Mouse (Mus musculus) urinary bladder, postnatal 14 days (tissue): ENCODE measurements around the gene Acvr2b.
A peak's percentile ranks its signal among the peaks of the same experiment; 100 is the strongest.
"Not testable (repeated sequence)": the region's sequence is repeated elsewhere in the genome, so short reads cannot be mapped to it uniquely, and the experiment has no call there.

ENCODE experiments used
- DNase-seq: peaks from one replicate; pipeline ENCODE4 v3.0.0; 2021; ENCODE audit warnings: low spot score

The Acvr2b gene

DNA sequence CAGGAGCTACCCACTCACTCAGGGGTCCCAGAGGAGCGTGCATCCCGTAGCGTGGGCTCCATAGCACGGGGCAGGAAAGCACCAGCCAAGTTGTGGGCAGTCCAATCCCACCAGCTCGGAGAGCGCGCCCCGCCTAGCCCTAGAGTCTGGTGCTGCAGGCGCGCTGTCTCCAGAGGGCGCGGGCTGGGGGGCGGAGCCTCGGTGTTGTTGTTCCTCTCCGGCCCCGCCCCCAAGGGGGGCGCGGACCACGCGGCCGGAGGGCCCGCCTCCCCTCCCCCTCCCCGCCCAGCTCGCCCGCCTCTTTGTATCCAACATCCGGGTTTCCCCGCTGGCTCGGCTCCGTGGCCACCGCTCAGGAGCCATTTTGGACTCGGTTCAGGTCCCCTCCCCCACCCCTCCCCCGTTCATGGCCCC, at the start of gene Acvr2b:
TSS of gene Acvr2b (plus strand) at position 318 of the 414 bp plus-strand sequence.
- peak; percentile 96 for DNase-seq

DNA sequence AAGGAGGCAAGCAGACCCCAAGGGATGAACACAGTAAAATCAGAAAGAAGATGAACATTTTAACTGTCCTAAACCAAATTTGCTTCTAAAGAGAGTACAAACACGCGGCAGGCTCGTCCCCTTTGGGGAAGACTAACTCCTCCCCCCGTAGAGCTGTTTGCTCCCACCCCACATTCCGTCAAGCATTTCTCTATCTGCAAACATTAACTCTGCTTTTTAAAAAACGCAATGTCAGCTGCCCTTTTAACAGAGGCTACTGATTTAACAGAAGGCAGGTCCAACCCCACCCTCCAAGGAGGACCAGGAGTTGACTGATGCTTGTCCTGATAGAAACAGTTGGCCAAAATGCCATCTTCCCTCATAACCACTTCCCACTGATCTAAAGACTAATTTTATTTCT, 48.0 kb upstream of the Acvr2b start:
- no peak for DNase-seq

DNA sequence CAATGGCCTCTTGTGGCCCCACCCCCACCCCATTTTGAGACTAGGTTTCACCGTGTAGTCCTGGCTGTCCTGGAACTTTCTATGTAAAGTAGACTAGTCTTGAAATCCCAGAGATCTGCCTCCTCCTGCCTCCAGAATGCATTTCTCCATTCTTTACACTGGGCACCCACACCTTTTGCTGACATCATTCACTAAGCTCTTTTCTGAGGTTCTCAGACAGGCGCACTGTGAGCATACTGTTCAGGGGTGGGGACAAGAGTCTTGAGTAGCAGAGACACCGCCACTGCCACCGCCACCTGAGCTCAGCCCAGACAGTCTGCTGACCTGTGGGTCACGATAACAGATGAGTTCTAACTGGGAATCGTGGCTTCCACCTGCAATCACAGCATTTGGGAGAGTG, 46.0 kb upstream of the Acvr2b start:
- no peak for DNase-seq

DNA sequence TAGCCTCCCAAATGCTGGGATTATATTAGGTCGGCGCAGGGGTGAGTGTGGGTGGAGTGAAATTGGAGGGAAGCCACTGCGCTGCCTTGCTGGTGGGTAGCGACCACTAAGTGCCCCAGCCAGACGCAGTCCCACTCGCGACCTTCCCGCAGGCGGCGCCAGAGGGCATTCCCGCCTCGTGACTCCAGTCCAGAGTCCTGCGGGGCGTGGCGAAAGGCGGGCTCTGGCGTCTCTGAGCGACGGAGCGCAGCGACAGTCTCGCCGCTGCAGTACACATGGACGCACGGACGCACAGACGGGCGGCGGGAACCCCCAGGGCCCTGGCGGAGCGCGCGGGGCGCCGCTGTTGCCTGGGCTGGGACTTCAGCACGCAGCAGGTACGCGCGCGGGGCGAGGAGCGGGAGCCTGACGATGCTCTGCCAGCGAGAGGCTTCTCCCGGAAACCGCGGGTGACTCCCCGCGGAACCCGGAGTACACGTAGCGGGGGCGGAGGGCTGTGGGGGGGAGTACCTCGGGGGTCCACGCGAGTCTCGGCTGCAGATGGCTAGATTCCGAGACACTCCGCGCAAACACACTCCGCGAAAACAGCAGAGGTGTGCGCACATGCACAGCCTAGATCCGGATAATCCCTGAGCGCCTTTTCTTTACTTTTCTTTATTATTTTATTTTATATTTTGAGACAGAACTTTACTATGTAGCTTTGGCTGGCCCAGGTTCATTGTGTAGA, 44.4 kb upstream of the Acvr2b start, which contains the start of gene Xylb:
TSS of gene Xylb (plus strand) at position 51 of the 727 bp plus-strand sequence.
- DNase-seq, result peak; percentile 93

DNA sequence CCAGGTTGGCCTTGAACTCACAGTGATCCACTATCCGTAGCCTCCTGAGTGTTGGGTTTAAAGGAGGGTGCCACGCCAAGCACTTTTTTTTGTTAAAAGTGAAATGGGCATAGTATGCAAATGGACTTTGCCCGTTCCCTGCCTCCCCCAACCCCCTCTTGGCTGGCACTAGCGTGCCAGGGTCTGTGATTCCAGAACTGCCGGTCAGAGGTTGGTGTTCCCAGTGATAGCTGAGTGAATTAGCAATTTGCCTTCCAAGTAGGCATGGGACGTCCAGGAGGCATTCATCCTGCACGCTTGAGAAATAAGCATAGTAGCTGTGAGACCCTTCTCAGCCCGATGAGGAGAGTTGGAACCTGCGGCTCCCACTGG, 43.9 kb upstream of the Acvr2b start:
- DNase-seq, result no peak

DNA sequence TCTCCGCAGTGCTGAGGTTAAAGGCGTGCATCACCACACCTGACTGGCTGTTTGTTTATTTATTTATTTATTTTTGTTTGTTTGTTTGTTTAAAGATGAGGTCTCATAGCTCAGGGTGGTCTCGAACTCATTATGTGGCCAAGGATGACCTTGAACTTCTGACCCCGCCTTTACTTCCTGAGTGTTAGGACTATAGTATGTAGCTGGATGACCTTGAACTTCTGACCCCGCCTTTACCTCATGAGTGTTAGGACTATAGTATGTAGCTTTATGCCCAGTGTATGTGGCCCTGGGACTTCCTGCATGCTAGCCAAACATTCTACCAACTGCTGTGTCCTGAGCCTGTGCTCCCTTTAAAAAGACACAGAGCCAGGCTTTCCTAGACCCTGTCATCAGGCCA, 40.5 kb upstream of the Acvr2b start:
- no peak for DNase-seq

DNA sequence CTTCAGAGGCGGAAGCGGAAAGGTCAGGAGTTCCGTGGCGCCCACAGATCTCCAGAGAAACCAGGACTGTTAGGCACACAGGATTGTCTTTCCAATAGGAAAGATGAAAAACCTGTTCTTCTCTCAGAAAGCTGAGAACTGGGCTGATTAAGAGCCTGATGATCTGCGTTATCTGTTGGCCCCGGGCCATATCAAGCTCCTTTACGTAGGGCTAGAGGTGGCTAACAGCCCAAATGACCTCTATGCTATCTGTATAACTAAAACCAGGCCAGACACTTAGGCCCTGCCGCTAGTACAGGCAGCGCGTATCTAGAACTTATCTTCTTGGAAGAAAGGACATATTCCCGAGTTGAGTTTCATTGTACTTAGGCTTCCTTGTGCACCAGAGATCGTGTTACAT, 38.7 kb upstream of the Acvr2b start:
- DNase-seq, result no peak

DNA sequence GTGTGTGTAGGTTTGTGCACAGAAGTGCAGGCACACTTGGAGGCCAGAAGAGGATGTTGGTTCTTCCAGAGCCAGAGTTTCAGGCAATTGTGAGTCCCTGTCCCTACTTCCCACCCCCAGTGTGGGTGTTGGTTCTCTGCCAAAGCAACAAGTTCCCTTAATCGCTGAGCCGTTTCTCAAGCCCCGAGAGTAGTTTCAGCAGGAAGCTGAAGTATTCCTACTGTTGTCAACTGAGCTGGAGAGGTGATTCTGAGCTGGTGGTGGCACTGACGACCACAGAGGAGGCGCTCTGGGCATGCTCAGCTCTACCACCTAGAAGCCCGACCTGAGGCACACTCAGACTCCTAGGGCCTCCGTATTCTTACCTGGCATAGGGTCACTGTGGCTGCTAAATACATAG, 36.6 kb upstream of the Acvr2b start, which contains the start of gene Slc22a14:
TSS of gene Slc22a14 (minus strand) at position 270 of the 400 bp plus-strand sequence.
- no peak for DNase-seq

DNA sequence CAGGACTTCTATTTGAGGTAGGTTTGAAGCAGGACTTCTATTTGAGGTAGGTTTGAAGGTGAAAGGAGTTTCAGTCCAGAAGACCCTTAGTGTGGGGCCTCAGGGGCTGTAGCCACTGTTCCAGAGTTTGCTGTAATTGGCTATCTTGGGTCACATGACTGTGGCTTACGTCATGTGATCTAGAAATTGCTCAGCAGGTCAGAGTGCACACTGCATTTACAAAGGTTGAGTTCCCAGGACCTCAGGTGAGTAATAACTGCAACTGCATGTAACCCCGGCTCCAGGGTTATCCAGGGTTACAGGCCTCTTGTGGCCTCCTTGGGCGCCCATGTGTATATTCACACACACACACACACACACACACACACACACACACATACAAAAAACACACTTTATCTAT, 33.6 kb upstream of the Acvr2b start:
- DNase-seq, result no peak

DNA sequence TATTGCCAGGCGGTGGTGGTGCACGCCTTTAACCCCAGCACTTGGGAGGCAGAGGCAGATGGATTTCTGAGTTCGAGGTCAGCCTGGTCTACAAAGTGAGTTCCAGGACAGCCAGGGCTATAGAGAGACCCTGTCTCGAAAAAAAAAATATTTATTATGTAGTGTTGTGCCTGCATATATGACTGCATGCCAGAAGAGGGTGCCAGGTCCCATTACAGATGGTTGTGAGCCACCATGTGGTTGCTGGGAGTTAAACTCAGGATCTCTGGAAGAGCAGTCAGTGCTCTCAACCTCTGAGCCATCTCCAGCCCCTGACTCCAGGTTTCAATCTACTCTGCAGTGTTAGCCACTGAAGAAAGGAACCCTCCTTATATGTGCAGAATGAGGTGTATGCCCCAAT, 31.1 kb upstream of the Acvr2b start:
- DNase-seq, result not testable (repeated sequence)

DNA sequence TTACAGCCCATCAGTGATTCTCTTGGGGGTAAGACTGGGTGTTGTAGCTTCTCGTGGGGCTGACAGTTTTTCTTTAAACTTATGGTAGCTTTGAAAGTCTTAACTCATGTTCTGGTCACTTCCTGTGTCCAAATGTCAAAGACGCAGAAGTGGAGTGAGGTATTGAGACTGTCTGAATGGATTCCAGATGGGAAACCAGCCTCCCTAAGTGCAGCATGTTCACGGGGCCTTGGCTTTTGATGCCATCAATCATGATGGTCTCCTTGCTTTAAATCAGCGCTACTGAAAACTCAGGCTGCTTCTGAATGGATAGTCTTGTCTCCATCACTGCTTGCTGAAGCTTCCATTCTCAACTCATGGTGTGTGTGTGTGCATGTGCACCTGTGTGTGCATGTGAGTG, 30.7 kb upstream of the Acvr2b start:
- DNase-seq, result no peak

DNA sequence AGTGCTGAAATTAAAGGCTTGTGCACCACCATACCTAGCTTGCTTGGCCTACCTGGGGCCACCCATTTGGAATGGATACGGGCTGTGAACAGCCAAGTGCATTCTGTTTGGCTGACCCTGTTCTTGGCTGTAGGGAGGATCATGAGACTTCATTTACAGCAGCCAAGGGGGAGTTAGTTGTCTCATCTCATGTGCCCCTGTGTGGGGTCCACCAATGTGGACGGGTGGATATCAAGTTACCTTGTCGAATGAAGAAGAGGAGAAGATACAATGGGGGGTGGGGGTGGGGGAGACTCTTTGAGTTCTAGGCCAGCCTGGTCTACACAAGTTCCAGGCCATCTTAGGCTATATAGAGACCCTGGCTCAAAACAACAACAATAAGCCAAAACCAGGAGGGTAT, 26.9 kb upstream of the Acvr2b start:
- DNase-seq, result no peak

DNA sequence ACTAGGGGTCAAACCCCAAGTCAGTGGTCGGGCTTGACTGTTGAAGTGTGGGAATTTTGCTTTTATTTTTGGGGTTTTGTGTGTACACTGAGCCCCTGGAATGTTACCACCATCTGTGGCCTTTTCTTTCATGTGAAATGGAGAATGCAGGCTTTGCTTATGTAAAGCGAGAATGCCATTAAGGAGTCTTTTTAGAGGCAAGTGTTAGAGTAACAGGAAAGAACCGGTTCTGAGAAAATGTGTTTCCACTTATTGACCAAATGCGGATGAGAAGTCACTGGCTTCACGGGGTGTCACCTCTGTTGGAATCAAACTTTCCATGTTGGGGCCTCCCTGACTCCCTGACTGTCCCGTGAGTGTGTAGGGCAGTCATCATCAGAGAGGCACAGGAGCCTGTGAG, 26.4 kb upstream of the Acvr2b start:
- no peak for DNase-seq

DNA sequence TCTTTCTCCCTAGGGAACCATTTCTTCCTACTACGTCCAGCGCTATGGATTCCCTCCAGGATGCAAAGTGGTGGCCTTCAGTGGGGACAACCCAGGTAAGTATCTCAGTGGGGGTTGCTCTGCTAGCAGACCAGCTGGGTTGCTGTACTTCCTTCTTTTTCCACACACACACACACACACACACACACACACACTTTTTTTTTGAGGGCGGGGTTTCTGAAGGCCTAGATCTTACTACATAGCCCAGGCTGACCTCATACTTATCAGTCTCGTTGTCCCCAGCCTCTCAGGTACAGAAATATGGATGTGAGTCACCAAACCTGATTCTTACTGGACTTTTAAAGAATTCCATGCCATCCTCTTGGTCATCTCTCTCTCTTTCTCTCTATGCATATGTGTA, 23.7 kb upstream of the Acvr2b start:
- DNase-seq, result no peak

DNA sequence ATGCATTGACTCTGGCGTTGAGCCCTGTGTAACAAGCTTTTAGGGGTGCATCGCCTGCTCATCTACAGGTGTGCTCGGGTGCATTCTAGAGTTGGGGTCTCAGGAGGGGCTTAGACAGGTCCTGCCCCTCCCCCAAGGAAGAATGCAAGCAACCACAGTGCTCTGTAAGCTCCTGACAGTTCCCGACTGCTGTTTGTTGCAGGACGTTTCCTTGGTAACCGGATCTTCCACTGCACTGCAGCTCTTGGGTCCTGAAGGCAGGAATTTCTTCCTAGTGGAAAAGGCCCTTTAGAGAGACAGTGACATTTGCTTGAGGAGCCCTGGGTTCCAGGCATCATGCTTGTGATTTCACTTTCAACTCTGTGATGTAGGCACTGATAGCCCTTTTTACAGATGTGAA, 19.3 kb upstream of the Acvr2b start:
- DNase-seq, result no peak

DNA sequence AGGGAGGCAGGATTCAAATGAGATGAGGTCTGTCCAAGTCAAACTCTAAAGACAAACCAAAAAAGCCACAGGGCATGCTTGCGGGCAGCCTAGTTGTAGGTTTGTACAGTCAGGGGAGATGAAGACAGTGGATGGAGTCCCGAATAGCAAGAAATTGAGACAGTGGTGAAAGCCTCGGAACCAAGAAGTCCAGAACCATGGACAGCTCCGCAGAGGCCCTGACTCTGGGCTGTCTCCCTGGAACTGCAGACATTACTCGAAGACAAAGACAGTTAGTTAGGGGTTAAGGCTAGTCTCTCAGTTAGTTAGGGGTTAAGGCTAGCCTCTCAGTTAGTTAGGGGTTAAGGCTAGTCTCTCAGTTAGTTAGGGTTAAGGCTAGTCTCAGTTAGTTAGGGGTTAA, 13.0 kb upstream of the Acvr2b start:
- DNase-seq, result peak; percentile 16

DNA sequence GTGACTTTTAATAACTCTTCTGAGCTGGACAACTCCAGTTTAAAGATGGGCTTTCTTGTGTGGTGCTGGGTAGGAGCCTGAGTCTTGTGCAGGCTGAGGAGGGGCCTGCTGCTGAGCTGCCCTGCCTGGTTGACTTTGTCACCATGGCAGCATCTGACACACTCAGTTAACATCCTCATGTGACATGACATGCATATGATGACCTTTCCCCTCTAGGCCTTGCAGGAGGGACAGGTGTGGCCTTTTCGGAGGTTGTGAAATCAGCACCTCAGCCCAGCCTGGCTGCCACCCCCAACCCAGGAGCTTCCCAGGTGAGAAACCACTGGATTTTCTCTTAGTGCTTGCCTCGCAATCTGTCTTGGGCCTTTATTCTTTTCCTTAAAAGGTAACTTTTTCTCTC, 11.7 kb upstream of the Acvr2b start:
- no peak for DNase-seq

DNA sequence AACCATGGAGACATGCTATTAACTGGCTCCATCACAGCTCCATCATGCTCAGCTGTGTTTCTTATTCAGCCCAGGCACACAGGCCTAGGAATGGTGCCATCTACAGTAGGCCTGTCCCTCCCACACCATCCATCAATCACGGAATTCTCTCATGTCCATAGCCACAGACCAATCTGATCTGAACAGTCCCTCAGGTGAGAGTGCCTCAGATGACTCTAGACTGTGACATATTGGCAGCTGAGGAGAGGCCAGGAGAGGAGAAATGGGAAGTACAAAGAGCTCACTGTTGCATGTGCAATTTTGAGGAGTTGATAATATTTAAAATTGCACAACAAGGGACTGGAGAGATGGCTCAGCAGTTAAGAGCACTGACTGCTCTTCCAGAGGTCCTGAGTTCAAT, 7.1 kb upstream of the Acvr2b start:
- no peak for DNase-seq

DNA sequence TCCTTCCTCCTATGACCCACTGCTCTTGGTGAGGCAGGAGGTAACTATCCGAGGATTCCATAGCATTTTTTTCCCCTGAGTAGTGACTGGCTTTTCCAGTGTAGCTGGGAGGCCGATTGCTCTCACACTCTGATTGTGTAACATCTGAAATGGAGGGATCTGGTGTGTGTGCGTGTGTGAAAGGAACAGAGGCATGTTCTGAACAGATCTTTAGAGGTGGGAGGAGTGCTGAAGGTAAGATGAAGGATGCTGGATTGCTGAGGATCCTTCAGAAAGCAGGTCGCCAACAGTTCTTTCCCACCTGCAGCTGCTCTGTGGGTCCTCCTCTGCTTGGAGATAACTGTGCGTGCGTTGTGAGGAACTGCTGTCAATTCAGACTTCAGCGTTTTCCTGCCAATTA, 567 bp upstream of the Acvr2b start:
- DNase-seq, result no peak

DNA sequence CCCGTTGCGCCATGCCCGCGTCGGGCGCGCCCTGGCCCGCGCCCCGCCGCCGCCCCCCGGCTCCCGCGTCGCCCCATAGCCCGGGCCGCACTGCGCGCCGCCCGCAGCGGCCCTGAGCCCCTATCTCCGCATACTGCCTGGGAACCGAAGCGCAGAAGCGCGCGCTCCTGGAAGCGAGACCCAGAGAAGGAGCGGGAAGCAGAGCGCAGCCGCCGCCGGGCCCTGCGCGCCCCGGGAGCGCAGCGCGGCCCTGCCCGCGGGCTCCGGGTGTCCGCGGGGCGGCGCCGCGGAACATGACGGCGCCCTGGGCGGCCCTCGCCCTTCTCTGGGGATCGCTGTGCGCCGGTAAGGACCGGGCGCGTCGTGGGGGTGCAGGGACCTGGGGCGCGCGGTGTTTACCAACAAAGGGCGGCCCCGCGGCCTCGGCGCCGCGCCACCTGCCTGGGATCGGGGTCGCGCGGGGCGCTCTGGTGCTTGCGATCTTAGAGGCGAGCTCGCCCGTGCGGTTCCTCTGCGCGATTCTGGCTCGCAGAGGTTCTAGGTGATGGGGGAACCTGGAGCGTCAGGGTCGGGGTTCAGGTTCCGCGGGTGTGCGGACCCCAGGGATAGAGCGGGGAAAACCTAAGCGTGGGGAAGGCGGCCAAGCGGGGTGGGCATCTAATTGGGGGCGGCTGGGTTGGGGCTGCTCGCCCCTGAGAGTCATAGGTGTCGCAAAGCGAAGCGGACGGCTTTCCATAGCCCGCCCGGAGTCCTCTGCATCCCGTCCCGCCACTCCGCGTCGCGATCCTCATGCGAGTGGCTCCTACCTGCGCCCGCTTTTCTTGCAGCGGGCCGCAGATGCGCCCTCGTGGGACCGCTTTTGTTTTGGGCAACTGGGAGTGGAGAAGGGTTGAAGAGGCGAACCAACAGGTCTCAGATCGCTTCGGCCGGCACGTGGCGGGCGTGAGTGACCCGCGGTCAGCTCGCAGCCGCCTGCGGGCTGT, 626 bp downstream of the Acvr2b start:
- peak; percentile 42 for DNase-seq

DNA sequence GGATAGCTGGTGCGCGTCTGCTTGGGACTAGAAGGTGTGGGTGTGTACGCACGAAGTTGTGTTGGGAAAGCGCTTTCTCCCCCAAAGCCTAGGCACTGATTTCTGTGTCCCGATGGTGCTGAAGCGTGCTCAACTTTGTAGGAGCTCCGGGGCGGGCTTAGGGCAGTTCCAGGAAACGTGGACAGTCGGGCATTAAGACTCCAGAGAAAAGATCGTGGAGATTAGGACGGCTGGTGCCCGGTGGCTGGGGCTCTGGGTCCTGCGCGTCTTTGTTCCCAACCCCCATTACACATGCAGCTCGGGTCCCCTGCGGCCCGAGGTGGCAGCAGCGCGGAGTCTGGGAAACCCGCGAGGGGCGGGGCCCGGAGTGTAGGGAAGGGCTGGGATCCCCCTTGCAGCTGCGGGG, 1.3 kb downstream of the Acvr2b start:
- DNase-seq, result peak; percentile 24

DNA sequence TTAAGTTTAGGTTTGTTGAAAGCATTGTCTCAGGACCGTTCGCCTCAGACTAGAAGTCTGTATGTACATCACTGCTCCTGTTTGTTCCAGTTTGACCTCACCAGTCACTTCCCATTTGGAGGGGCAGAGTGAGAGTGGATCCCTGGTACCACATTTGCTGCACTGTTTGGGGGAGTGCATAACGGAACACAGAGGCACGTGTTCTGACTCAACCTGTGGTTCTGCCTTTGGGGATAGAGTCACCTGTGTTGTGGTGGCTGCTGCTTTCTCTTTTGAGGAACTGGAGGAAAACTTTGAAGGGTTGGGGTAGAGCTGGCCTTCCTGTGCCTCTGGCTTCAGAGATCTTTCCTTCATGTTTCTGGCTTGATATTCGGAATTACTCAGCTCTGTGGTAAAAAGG, 2.2 kb downstream of the Acvr2b start:
- DNase-seq, result no peak

DNA sequence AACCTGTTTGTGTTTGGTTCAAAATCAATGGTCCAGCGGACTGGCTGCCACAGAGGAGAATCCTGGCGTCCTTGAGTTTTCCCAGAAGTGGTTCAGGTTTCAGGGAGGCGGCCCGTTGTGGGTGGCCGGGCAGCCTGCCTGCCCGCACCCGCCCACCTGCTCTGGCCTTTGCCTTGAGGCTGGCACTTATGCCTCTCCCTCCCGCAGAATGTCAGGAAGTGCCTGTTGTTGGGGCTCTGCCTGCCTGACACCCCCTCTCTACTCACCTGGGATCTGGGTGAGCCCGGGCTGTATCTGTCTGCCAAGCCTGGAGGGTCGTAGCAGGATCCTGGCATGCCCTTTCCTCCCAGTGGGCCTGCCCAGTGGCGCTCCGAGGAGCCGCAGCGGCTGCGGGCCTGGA, 6.0 kb downstream of the Acvr2b start:
- DNase-seq, result no peak
